Comparison of ENCODE assay signal across 24 mouse cellular contexts in genomic region chr17:29484431-29484830, GRCm38 (mm10). TPM values are rescaled to one million over a fixed set of nuclear protein-coding genes. Genes with fewer than 3 reads are reported as not detected.
DNase-seq lines count a peak whose midpoint lies in the region; ATAC-seq and TF ChIP-seq lines count a peak whose summit lies in the region.
"Had no signal": no experiment of that assay in that cellular context is flagged by ENCODE, and none has a peak within 500 bp of the region (broad histone marks: within the 10 kb centered on the region; RNA-seq: fewer than 3 reads in every experiment).

No protein-coding gene starts in this region.

- H3K4me3 ChIP-seq in heart, postnatal 0 days (ENCODE audit: low read depth, low read length), result no peak overlapping the region
- H3K4me3 ChIP-seq in heart, adult 2 months, result no peak overlapping the region
- H3K4me3 ChIP-seq in liver, embryonic 14.5 days (ENCODE audit: insufficient read depth in 1 of 2, low read depth in 2 of 2, low read length in 2 of 2), result no peak overlapping the region
- no peak overlapping the region for H3K4me3 ChIP-seq in liver, embryonic 12.5 days
- H3K4me3 ChIP-seq: forebrain, embryonic 13.5 days; heart, embryonic 10.5 days; hindbrain, embryonic 13.5 days; limb, embryonic 13.5 days; megakaryocyte, embryonic 14.5 days; midbrain, embryonic 13.5 days had no signal

- H3K79me2 ChIP-seq in heart, adult 2 months (replicated peaks; ENCODE audit: control insufficient read depth, insufficient read depth, low read length), result no peaks in the 10 kb centered on the region

- H3K9ac ChIP-seq in heart, postnatal 0 days (replicated peaks; ENCODE audit: low read depth, low read length), result no peak overlapping the region
- H3K9ac ChIP-seq in heart, adult 2 months (ENCODE audit: low read depth, low read length), result no peak overlapping the region
- H3K9ac ChIP-seq in liver, embryonic 14.5 days (replicated peaks), result no peak overlapping the region
- H3K9ac ChIP-seq in liver, embryonic 12.5 days, result no peak overlapping the region
- H3K9ac ChIP-seq: forebrain, embryonic 13.5 days; hindbrain, embryonic 13.5 days; limb, embryonic 13.5 days; midbrain, embryonic 13.5 days had no signal

- no peak for TF ChIP-seq EP300 in heart, postnatal 0 days (IDR thresholded peaks at IDR 0.05; ENCODE audit: low read depth)
- no peak for TF ChIP-seq EP300 in heart, adult 2 months (IDR thresholded peaks at IDR 0.05; ENCODE audit: insufficient read depth, low read depth, low read length)
- TF ChIP-seq EP300 in liver, embryonic 14.5 days (IDR thresholded peaks at IDR 0.05; ENCODE audit: low read depth), result no peak

- H3K36me3 ChIP-seq in heart, postnatal 0 days (replicated peaks; ENCODE audit: control insufficient read depth, insufficient read depth, low read length), result no peaks in the 10 kb centered on the region
- peaks cover 2% of the 10 kb centered on the region; the same call in 1 of the 2 replicates for H3K36me3 ChIP-seq in heart, adult 2 months (ENCODE audit: control insufficient read depth, insufficient read depth, low read length)
- H3K36me3 ChIP-seq in liver, embryonic 14.5 days (replicated peaks; ENCODE audit: control insufficient read depth, insufficient read depth, low read depth), result no peaks in the 10 kb centered on the region
- no peaks in the 10 kb centered on the region for H3K36me3 ChIP-seq in liver, embryonic 12.5 days
- H3K36me3 ChIP-seq: heart, embryonic 10.5 days; hindbrain, embryonic 13.5 days; limb, embryonic 13.5 days; midbrain, embryonic 13.5 days had no signal

- 0 out of 2 replicates have a peak, but pooled peaks cover 5% of the 10 kb centered on the region for H3K9me3 ChIP-seq in heart, postnatal 0 days (replicated peaks; ENCODE audit: control insufficient read depth, low read length)
- peaks cover 4% of the 10 kb centered on the region for H3K9me3 ChIP-seq in liver, embryonic 14.5 days (ENCODE audit: control insufficient read depth, low read length)
- peaks cover 14% of the 10 kb centered on the region for H3K9me3 ChIP-seq in liver, embryonic 12.5 days (replicated peaks)
- H3K9me3 ChIP-seq: forebrain, embryonic 13.5 days; hindbrain, embryonic 13.5 days; midbrain, embryonic 13.5 days had no signal

- no peak overlapping the region for H3K27ac ChIP-seq in heart, postnatal 0 days (ENCODE audit: low read depth)
- no peak overlapping the region for H3K27ac ChIP-seq in heart, adult 2 months
- no peak overlapping the region for H3K27ac ChIP-seq in liver, embryonic 14.5 days
- H3K27ac ChIP-seq in liver, embryonic 12.5 days, result no peak overlapping the region
- H3K27ac ChIP-seq: forebrain, embryonic 13.5 days; heart, embryonic 10.5 days; hindbrain, embryonic 13.5 days; limb, embryonic 13.5 days; midbrain, embryonic 13.5 days had no signal

- intact Hi-C loops in heart, adult 2 months (cut with DNase I), result no loop called here

- TF ChIP-seq POLR2A in heart, adult 2 months (IDR thresholded peaks at IDR 0.05; ENCODE audit: insufficient read depth, low read depth, low read length), result no peak

- TF ChIP-seq CTCF in heart, postnatal 0 days (IDR thresholded peaks at IDR 0.05; ENCODE audit: low read depth), result no peak
- no peak for TF ChIP-seq CTCF in heart, adult 2 months (IDR thresholded peaks at IDR 0.05)
- TF ChIP-seq CTCF in liver, embryonic 14.5 days (IDR thresholded peaks at IDR 0.05; ENCODE audit: low read depth), result 0 out of 2 replicates have a peak, but pooled peaks have one; percentile 25

- WGBS in heart, postnatal 0 days, result 89% methylated on average over 2 of the region's 2 CpGs
- 84% methylated on average over 2 of the region's 2 CpGs for WGBS in heart, adult 2 months
- 85% methylated on average over 2 of the region's 2 CpGs for WGBS in liver, embryonic 14.5 days (ENCODE audit: insufficient replicate concordance)
- 89% methylated on average over 2 of the region's 2 CpGs for WGBS in liver, embryonic 12.5 days (ENCODE audit: insufficient replicate concordance)

- peak; percentile 2 for DNase-seq in heart, postnatal 0 days (ENCODE audit: low spot score)
- DNase-seq in heart, adult 2 months, result no peak
- no peak for DNase-seq in liver, embryonic 14.5 days (ENCODE audit: low read depth in 3 of 3, low spot score in 3 of 3)
- peak; percentile 48 for DNase-seq in ES-CJ7 (ENCODE audit: low read depth, low spot score)
- no peak for DNase-seq in embryo, embryonic 11 days
- no peak for DNase-seq in embryo, embryonic 9.5 days (ENCODE audit: extremely low spot score)
- DNase-seq: adrenal gland, adult 2 months; adrenal gland, postnatal 36 days; cerebellum, adult 18-20 months; cerebellum, postnatal 10 days; gastrocnemius, postnatal 14 days; heart, postnatal 4 days; kidney, adult 11 months; kidney, postnatal 4 days; lung, postnatal 4 days; thymus, postnatal 14 days had no signal

- no peak overlapping the region for H3K4me2 ChIP-seq in heart, postnatal 0 days (ENCODE audit: low read depth, low read length)
- H3K4me2 ChIP-seq in liver, embryonic 14.5 days (ENCODE audit: low read depth), result no peak overlapping the region
- H3K4me2 ChIP-seq in liver, embryonic 12.5 days, result no peak overlapping the region
- H3K4me2 ChIP-seq: forebrain, embryonic 13.5 days; hindbrain, embryonic 13.5 days; limb, embryonic 13.5 days; midbrain, embryonic 13.5 days had no signal

- peaks cover 21% of the 10 kb centered on the region for H3K4me1 ChIP-seq in heart, postnatal 0 days (ENCODE audit: control insufficient read depth, insufficient read depth)
- peaks cover 1% of the 10 kb centered on the region for H3K4me1 ChIP-seq in heart, adult 2 months (ENCODE audit: control insufficient read depth, insufficient read depth, low read length)
- peaks cover 37 to 57% of the 10 kb centered on the region in 2 experiments for H3K4me1 ChIP-seq in liver, embryonic 14.5 days (replicated peaks; ENCODE audit: control insufficient read depth in 2 of 2, insufficient read depth in 2 of 2, low read length in 1 of 2)
- peaks cover 75% of the 10 kb centered on the region for H3K4me1 ChIP-seq in liver, embryonic 12.5 days

- ATAC-seq in heart, postnatal 0 days (ENCODE audit: insufficient read depth, low read depth), result no peak
- ATAC-seq in liver, embryonic 14.5 days (ENCODE audit: insufficient read depth), result no peak
- ATAC-seq in liver, embryonic 12.5 days, result no peak
- ATAC-seq: activated CD4-positive, CD25-positive, alpha-beta regulatory T cell, adult 4 months; forebrain, embryonic 13.5 days; midbrain, embryonic 13.5 days had no signal

- H3K27me3 ChIP-seq in heart, postnatal 0 days (ENCODE audit: control insufficient read depth, insufficient read depth, low read length), result no peaks in the 10 kb centered on the region
- no peaks in the 10 kb centered on the region for H3K27me3 ChIP-seq in heart, adult 2 months (ENCODE audit: control insufficient read depth, insufficient read depth, low read length)
- no peaks in the 10 kb centered on the region for H3K27me3 ChIP-seq in liver, embryonic 14.5 days (ENCODE audit: control insufficient read depth, insufficient read depth, low read length)
- H3K27me3 ChIP-seq in liver, embryonic 12.5 days (replicated peaks), result no peaks in the 10 kb centered on the region
- H3K27me3 ChIP-seq: forebrain, embryonic 13.5 days; hindbrain, embryonic 13.5 days; limb, embryonic 13.5 days; megakaryocyte, embryonic 14.5 days; midbrain, embryonic 13.5 days had no signal

RNA-seq across cellular contexts. Expression of gene Pim1, which starts 6.1 kb away (rescaled TPM):
- total RNA-seq in heart, postnatal 0 days (2014; rRNA removed; ENCODE audit: low replicate concordance), result 58.4 and 81.0 TPM in 2 replicates
- polyA plus RNA-seq in heart, postnatal 0 days (2015; fragmentation: Nextera tagmentation; extraction: Ambion mirVana), result 28.6 and 29.2 TPM in 2 replicates
- 10 to 100 TPM; 17.2 to 20.5 TPM for total RNA-seq in heart, adult 2 months (2021)
- polyA plus RNA-seq in heart, adult 2 months (2012; rRNA removed), result 24.6 and 27.9 TPM in 2 replicates
- polyA plus RNA-seq in liver, embryonic 14.5 days (2012; rRNA removed), result 61.4 and 64.5 TPM in 2 replicates
- 60.4 and 69.9 TPM in 2 replicates for polyA plus RNA-seq in liver, embryonic 14.5 days (2014; fragmentation: Nextera tagmentation; extraction: Ambion mirVana)
- polyA plus RNA-seq in liver, embryonic 12.5 days (2016; fragmentation: Nextera tagmentation; extraction: Ambion mirVana), result 112 and 114 TPM in 2 replicates

Comparison
In these comparisons a context has a peak if more than half of its experiments do, and no peak if none do; other contexts are left out.
1. DNase-seq: peak in heart, postnatal 0 days (single experiment) and ES-CJ7 (single experiment); none in heart, adult 2 months (0 of 2), liver, embryonic 14.5 days (0 of 3), embryo, embryonic 11 days (single experiment) and embryo, embryonic 9.5 days (single experiment).